11 mouse cellular contexts compared by ENCODE assay signal in genomic region chr3:88983921-88984381, GRCm38 (mm10). TPM values are rescaled to one million over a fixed set of nuclear protein-coding genes. Genes with fewer than 3 reads are reported as not detected.
DNase-seq lines count a peak whose midpoint lies in the region; ATAC-seq and TF ChIP-seq lines count a peak whose summit lies in the region.
"Had no signal": no experiment of that assay in that cellular context is flagged by ENCODE, and none has a peak within 500 bp of the region (broad histone marks: within the 10 kb centered on the region; RNA-seq: fewer than 3 reads in every experiment).

No protein-coding gene starts in this region.

- H3K4me1 ChIP-seq in forebrain, embryonic 13.5 days: peaks cover 25% of the 10 kb centered on the region
- peaks cover 9% of the 10 kb centered on the region; the same call in 1 of the 2 replicates for H3K4me1 ChIP-seq in forebrain, embryonic 10.5 days
- H3K4me1 ChIP-seq in midbrain, postnatal 0 days (ENCODE audit: insufficient read depth, low read length): no peaks in the 10 kb centered on the region
- H3K4me1 ChIP-seq in midbrain, embryonic 15.5 days: no peaks in the 10 kb centered on the region
- H3K4me1 ChIP-seq in neural tube, embryonic 15.5 days: peaks cover 4% of the 10 kb centered on the region; the same call in 1 of the 2 replicates
- H3K4me1 ChIP-seq in stomach, postnatal 0 days (replicated peaks; ENCODE audit: control insufficient read depth, insufficient read depth): no peaks in the 10 kb centered on the region
- H3K4me1 ChIP-seq: intestine, embryonic 15.5 days had no signal

- no peak for TF ChIP-seq EP300 in stomach, postnatal 0 days (optimal IDR thresholded peaks at IDR 0.05)

- no peaks in the 10 kb centered on the region for H3K9me3 ChIP-seq in forebrain, embryonic 13.5 days (replicated peaks)
- H3K9me3 ChIP-seq in forebrain, embryonic 10.5 days: no peaks in the 10 kb centered on the region
- H3K9me3 ChIP-seq in midbrain, postnatal 0 days (ENCODE audit: low read length): no peaks in the 10 kb centered on the region
- no peaks in the 10 kb centered on the region for H3K9me3 ChIP-seq in midbrain, embryonic 15.5 days
- no peaks in the 10 kb centered on the region for H3K9me3 ChIP-seq in neural tube, embryonic 15.5 days (replicated peaks)
- H3K9me3 ChIP-seq in stomach, postnatal 0 days (ENCODE audit: control insufficient read depth, low read length): no peaks in the 10 kb centered on the region
- H3K9me3 ChIP-seq: intestine, embryonic 15.5 days had no signal

- ATAC-seq in forebrain, embryonic 13.5 days: 0 out of 2 replicates have a peak, but pooled peaks have one; percentile 41
- ATAC-seq in midbrain, postnatal 0 days (ENCODE audit: low FRiP score): no peak
- ATAC-seq in midbrain, embryonic 15.5 days (replicated peaks): no peak
- ATAC-seq in neural tube, embryonic 15.5 days (ENCODE audit: low FRiP score): peak; percentile 68
- no peak for ATAC-seq in stomach, postnatal 0 days (ENCODE audit: low FRiP score, low TSS enrichment)
- ATAC-seq: intestine, embryonic 15.5 days had no signal

- H3K4me3 ChIP-seq in forebrain, embryonic 13.5 days: no peak overlapping the region
- H3K4me3 ChIP-seq in forebrain, embryonic 10.5 days: no peak overlapping the region
- H3K4me3 ChIP-seq in midbrain, postnatal 0 days (ENCODE audit: low read depth, low read length): no peak overlapping the region
- no peak overlapping the region for H3K4me3 ChIP-seq in midbrain, embryonic 15.5 days
- no peak overlapping the region for H3K4me3 ChIP-seq in neural tube, embryonic 15.5 days (replicated peaks)
- H3K4me3 ChIP-seq in stomach, postnatal 0 days (ENCODE audit: low read depth, low read length): no peak overlapping the region
- H3K4me3 ChIP-seq: intestine, embryonic 15.5 days had no signal

- H3K36me3 ChIP-seq in forebrain, embryonic 13.5 days (ENCODE audit: poor library complexity, severe bottlenecking): peaks cover 46% of the 10 kb centered on the region
- H3K36me3 ChIP-seq in forebrain, embryonic 10.5 days (replicated peaks): peaks cover 74% of the 10 kb centered on the region
- H3K36me3 ChIP-seq in midbrain, postnatal 0 days (ENCODE audit: insufficient read depth, low read length): peaks cover 6% of the 10 kb centered on the region; the same call in 1 of the 2 replicates
- H3K36me3 ChIP-seq in midbrain, embryonic 15.5 days (replicated peaks): peaks cover 29% of the 10 kb centered on the region
- H3K36me3 ChIP-seq in neural tube, embryonic 15.5 days: peaks cover 36% of the 10 kb centered on the region
- peaks cover 15% of the 10 kb centered on the region; the same call in 1 of the 2 replicates for H3K36me3 ChIP-seq in stomach, postnatal 0 days (ENCODE audit: control insufficient read depth, insufficient read depth, low read length)

- H3K27me3 ChIP-seq in forebrain, embryonic 13.5 days: no peaks in the 10 kb centered on the region
- H3K27me3 ChIP-seq in forebrain, embryonic 10.5 days (ENCODE audit: poor library complexity, severe bottlenecking): no peaks in the 10 kb centered on the region
- H3K27me3 ChIP-seq in midbrain, postnatal 0 days (ENCODE audit: insufficient read depth, low read length): no peaks in the 10 kb centered on the region
- H3K27me3 ChIP-seq in midbrain, embryonic 15.5 days (replicated peaks): no peaks in the 10 kb centered on the region
- H3K27me3 ChIP-seq in neural tube, embryonic 15.5 days (replicated peaks): no peaks in the 10 kb centered on the region
- H3K27me3 ChIP-seq in stomach, postnatal 0 days (ENCODE audit: control insufficient read depth, insufficient read depth, low read length): no peaks in the 10 kb centered on the region
- H3K27me3 ChIP-seq: intestine, embryonic 15.5 days had no signal

- 30% methylated on average over 4 of the region's 4 CpGs for WGBS in forebrain, embryonic 13.5 days
- 64% methylated on average over 4 of the region's 4 CpGs for WGBS in forebrain, embryonic 10.5 days
- 48% methylated on average over 4 of the region's 4 CpGs for WGBS in midbrain, postnatal 0 days
- WGBS in midbrain, embryonic 15.5 days: 52% methylated on average over 4 of the region's 4 CpGs
- 18% methylated on average over 4 of the region's 4 CpGs for WGBS in neural tube, embryonic 15.5 days
- WGBS in stomach, postnatal 0 days: 58% methylated on average over 4 of the region's 4 CpGs

- peak overlapping the region; percentile 48; the same call in 1 of the 2 replicates for H3K27ac ChIP-seq in forebrain, embryonic 13.5 days
- no peak overlapping the region for H3K27ac ChIP-seq in forebrain, embryonic 10.5 days
- no peak overlapping the region for H3K27ac ChIP-seq in midbrain, postnatal 0 days (ENCODE audit: low read depth, low read length)
- no peak overlapping the region for H3K27ac ChIP-seq in midbrain, embryonic 15.5 days
- H3K27ac ChIP-seq in neural tube, embryonic 15.5 days (replicated peaks): 0 out of 2 replicates have a peak overlapping the region, but pooled peaks have one; percentile 56
- no peak overlapping the region for H3K27ac ChIP-seq in stomach, postnatal 0 days (replicated peaks)
- H3K27ac ChIP-seq: intestine, embryonic 15.5 days; macrophage had no signal

- no peak for DNase-seq in forebrain, embryonic 10.5 days (ENCODE audit: extremely low spot score, low spot score)
- peak; percentile 54 for DNase-seq in midbrain, postnatal 0 days (ENCODE audit: low spot score)
- peak; percentile 30 for DNase-seq in fat pad, adult 2 months (ENCODE audit: extremely low read depth, low read depth, low spot score)
- DNase-seq in spleen, adult 18-20 months: no peak
- DNase-seq in stomach, postnatal 0 days (ENCODE audit: low spot score): no peak
- DNase-seq: B cell, adult 2 months had no signal

- H3K4me2 ChIP-seq in forebrain, embryonic 13.5 days: no peak overlapping the region
- H3K4me2 ChIP-seq in midbrain, postnatal 0 days (ENCODE audit: low read depth, low read length, poor library complexity, severe bottlenecking): no peak overlapping the region
- H3K4me2 ChIP-seq in midbrain, embryonic 15.5 days: no peak overlapping the region
- H3K4me2 ChIP-seq in neural tube, embryonic 15.5 days: no peak overlapping the region
- H3K4me2 ChIP-seq in stomach, postnatal 0 days (replicated peaks; ENCODE audit: low read depth): no peak overlapping the region
- H3K4me2 ChIP-seq: intestine, embryonic 15.5 days had no signal

- no peak for TF ChIP-seq CTCF in midbrain, postnatal 0 days (IDR thresholded peaks at IDR 0.05)
- no peak for TF ChIP-seq CTCF in stomach, postnatal 0 days (IDR thresholded peaks at IDR 0.05; ENCODE audit: low read depth)

- H3K9ac ChIP-seq in forebrain, embryonic 13.5 days: no peak overlapping the region
- no peak overlapping the region for H3K9ac ChIP-seq in midbrain, postnatal 0 days (replicated peaks; ENCODE audit: low read length, poor library complexity, severe bottlenecking)
- no peak overlapping the region for H3K9ac ChIP-seq in midbrain, embryonic 15.5 days
- H3K9ac ChIP-seq in neural tube, embryonic 15.5 days (replicated peaks): no peak overlapping the region
- H3K9ac ChIP-seq in stomach, postnatal 0 days (ENCODE audit: low read length): no peak overlapping the region
- H3K9ac ChIP-seq: intestine, embryonic 15.5 days had no signal

RNA-seq across cellular contexts. Expression of gene Dap3, which starts 33.0 kb away (rescaled TPM):
- 139 and 145 TPM in 2 replicates for polyA plus RNA-seq in forebrain, embryonic 13.5 days (2015; fragmentation: Nextera tagmentation; extraction: Ambion mirVana)
- 133 and 135 TPM in 2 replicates for polyA plus RNA-seq in forebrain, embryonic 10.5 days (2016; fragmentation: Nextera tagmentation; extraction: Ambion mirVana)
- total RNA-seq in midbrain, postnatal 0 days (2014; rRNA removed): 53.5 and 62.3 TPM in 2 replicates
- polyA plus RNA-seq in midbrain, postnatal 0 days (2015; fragmentation: Nextera tagmentation; extraction: Ambion mirVana): 108 and 111 TPM in 2 replicates
- polyA plus RNA-seq in midbrain, embryonic 15.5 days (2015; fragmentation: Nextera tagmentation; extraction: Ambion mirVana): 123 and 126 TPM in 2 replicates
- polyA plus RNA-seq in neural tube, embryonic 15.5 days (2015; fragmentation: Nextera tagmentation; extraction: Ambion mirVana): 144 TPM in 2 replicates
- polyA plus RNA-seq in stomach, postnatal 0 days (2015; fragmentation: Nextera tagmentation; extraction: Ambion mirVana): 99.0 and 105 TPM in 2 replicates

RNA-seq across cellular contexts. Expression of gene Ash1l, which starts 33.5 kb away (rescaled TPM):
- 21.8 and 24.4 TPM in 2 replicates for polyA plus RNA-seq in forebrain, embryonic 13.5 days (2015; fragmentation: Nextera tagmentation; extraction: Ambion mirVana)
- polyA plus RNA-seq in forebrain, embryonic 10.5 days (2016; fragmentation: Nextera tagmentation; extraction: Ambion mirVana): 14.2 and 15.2 TPM in 2 replicates
- total RNA-seq in midbrain, postnatal 0 days (2014; rRNA removed): 25.0 and 29.7 TPM in 2 replicates
- polyA plus RNA-seq in midbrain, postnatal 0 days (2015; fragmentation: Nextera tagmentation; extraction: Ambion mirVana): 12.2 and 15.8 TPM in 2 replicates
- 21.1 and 22.0 TPM in 2 replicates for polyA plus RNA-seq in midbrain, embryonic 15.5 days (2015; fragmentation: Nextera tagmentation; extraction: Ambion mirVana)
- 19.1 and 19.4 TPM in 2 replicates for polyA plus RNA-seq in neural tube, embryonic 15.5 days (2015; fragmentation: Nextera tagmentation; extraction: Ambion mirVana)
- polyA plus RNA-seq in stomach, postnatal 0 days (2015; fragmentation: Nextera tagmentation; extraction: Ambion mirVana): 8.6 and 9.2 TPM in 2 replicates

Comparison
In these comparisons a context has a peak if more than half of its experiments do, and no peak if none do; other contexts are left out.
1. H3K27ac ChIP-seq: peak in forebrain, embryonic 13.5 days (single experiment) and neural tube, embryonic 15.5 days (single experiment); none in forebrain, embryonic 10.5 days (single experiment), midbrain, postnatal 0 days (single experiment), midbrain, embryonic 15.5 days (single experiment) and stomach, postnatal 0 days (single experiment).
2. ATAC-seq: peak in forebrain, embryonic 13.5 days (single experiment) and neural tube, embryonic 15.5 days (single experiment); none in midbrain, postnatal 0 days (single experiment), midbrain, embryonic 15.5 days (single experiment) and stomach, postnatal 0 days (single experiment).
3. DNase-seq: peak in midbrain, postnatal 0 days (single experiment) and fat pad, adult 2 months (single experiment); none in forebrain, embryonic 10.5 days (single experiment), spleen, adult 18-20 months (0 of 2) and stomach, postnatal 0 days (single experiment).